Mouse (Mus musculus) gastrocnemius, adult 2 months (tissue): ENCODE data around the gene E2f4. TPM values are rescaled to one million over a fixed set of nuclear protein-coding genes. Genes with fewer than 3 reads are reported as not detected.
"Not testable (repeated sequence)": the region's sequence is repeated elsewhere in the genome, so short reads cannot be mapped to it uniquely, and the experiment has no call there.

Source experiments
- DNase-seq: peaks from one replicate; pipeline ENCODE4 v3.0.0; 2022
- H3K27ac ChIP-seq: fragments of 200-600 bp; 2 replicates; pipeline ENCODE4 v1.8.1; 2022; ENCODE audit warnings: mild to moderate bottlenecking
- H3K4me3 ChIP-seq: fragments of 200-600 bp; 2 replicates; pipeline ENCODE4 v1.8.1; 2022; ENCODE audit warnings: mild to moderate bottlenecking, moderate library complexity
- CTCF ChIP-seq: fragments of 200-600 bp; IDR thresholded peaks from 2 replicates; pipeline ENCODE4 v1.8.1; 2022; ENCODE audit warnings: antibody characterized with exemption, mild to moderate bottlenecking, moderate library complexity
- intact Hi-C: fragments of 180-260 bp; cut with DNase I; formaldehyde crosslinking; loops from one replicate; pipeline ENCODE4 v1.15.1; 2025
- total RNA-seq, 2 experiments: library from RNA; stranded (reverse); gene quantifications; 2 replicates each; pipeline ENCODE4 v1.2.3; 2021

Gene E2f4
- total RNA-seq, 2 experiments from 2014 or later, result 26.8 to 29.7 TPM

DNA sequence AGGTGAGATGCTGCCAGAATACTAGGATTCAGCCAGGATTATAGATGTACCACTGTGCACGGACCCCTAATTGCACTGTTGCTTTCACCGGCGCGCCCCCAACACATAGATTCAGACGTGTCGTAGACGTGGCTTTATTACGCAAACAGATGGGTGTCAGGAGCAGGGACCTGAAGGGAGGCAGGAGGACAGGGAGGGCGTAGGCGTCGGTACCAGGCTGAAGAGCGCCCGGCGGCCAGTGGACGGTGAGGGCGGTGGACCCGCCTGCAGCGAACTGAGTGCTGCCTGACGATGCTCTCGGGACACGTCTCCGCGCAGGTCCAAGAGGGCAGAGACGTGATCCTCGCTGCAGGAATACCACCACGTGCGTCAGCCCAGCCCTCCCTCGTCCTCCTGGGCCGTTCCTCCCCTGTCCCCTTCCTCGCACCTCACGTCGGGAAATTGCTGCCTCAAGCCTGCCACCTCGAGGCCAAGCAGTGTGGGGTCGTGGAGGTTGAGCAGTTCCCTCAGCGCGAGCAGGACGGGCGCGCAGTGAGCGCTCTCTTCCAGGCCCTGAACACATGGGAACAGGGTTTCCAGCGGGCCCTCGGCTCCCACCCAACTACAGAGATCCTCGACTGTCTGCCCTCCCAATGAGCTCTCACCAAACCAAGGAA lies 7.5 kb upstream of the E2f4 start, which contains the start of gene 4931428F04Rik:
Gene 4931428F04Rik (minus strand): TSS at position 60 of the 656 bp plus-strand sequence.
- TF ChIP-seq CTCF, result peak; percentile 43
- Histone ChIP-seq H3K4me3 (peak within 1 kb of the TSS; percentile 78), H3K27ac (peak within 1 kb of the TSS; percentile 78)
- DNase-seq, result peak; percentile 64
- intact Hi-C loops, result no loop called here

DNA sequence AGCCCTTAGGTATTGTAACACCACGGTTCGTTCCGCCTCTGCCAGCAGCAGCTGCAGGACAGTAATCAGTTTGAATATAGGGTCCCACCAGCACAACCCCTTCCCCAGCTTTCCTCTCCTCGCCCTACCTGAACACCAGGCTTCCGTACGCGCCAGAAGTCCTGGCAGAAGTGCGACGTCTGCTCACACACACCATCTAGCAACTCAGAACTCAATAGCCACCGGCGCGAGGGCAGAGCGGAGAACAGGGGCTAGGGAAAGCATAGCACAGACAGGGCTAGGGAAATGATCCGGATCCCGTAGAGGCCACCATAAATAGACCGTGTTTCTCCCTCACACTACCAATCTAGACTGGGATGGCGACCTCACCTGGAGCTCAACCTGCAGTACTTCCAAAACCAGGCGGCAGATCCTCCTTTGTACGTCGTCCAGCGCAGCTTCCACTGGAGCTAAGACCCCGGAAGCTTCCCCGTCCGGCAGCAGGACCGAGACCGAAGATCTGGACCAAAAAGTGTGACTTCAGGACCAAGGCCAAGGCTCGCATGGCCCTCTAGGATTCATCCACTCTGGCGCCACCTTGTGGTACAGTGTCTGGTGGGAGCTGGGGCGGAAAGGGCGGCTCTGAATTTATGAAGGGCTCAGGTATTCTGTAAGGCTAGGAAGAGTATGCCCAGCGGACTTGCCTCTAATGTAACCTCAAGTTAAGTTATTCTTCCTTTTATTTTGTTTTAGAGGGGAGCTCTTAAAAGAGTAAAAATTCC lies 6.7 kb upstream of the E2f4 start:
- peak overlapping the region; percentile 78 for H3K4me3 ChIP-seq
- peak; percentile 99 for TF ChIP-seq CTCF
- intact Hi-C loops, result no loop called here
- no peak overlapping the region for H3K27ac ChIP-seq
- peak; percentile 93 for DNase-seq

DNA sequence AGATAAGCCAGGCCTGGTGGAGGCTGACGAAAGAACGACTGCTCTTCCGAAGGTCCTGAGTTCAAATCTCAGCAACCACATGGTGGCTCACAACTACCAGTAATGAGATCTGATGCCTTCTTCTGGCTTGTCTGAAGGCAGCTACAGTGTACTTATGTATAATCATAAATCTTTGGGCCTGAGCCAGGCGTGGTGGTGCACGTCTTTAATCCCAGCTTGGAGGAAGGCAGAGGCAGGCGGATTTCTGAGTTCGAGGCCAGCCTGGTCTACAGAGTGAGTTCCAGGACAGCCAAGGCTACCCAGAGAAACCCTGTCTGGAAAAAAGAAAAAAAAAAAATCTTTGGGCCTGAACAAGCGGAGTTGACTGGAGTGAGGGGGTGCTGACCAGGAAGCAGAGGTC lies 6.1 kb upstream of the E2f4 start:
- intact Hi-C loops, H3K27ac ChIP-seq, H3K4me3 ChIP-seq, DNase-seq: not testable (repeated sequence)

DNA sequence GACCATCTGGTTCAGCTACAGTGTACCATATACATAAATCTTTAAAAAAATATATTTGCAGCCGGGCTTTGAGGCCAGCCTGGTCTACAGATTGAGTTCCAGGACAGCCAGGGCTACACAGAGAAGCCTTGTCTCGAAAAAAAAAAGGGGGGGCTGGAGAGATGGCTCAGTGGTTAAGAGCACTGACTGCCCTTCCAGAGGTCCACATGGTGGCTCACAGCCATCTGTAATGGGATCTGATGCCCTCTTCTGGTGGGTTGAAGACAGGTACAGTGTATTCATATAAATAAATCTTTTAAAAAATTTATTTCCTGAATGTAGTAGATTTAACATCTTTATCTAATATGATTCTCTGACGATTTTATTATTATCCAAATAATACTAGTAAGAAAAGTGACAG lies 5.7 kb upstream of the E2f4 start:
- H3K27ac ChIP-seq, intact Hi-C loops, H3K4me3 ChIP-seq, DNase-seq: not testable (repeated sequence)
- peak; percentile 20; the same call in 1 of the 2 replicates for TF ChIP-seq CTCF

DNA sequence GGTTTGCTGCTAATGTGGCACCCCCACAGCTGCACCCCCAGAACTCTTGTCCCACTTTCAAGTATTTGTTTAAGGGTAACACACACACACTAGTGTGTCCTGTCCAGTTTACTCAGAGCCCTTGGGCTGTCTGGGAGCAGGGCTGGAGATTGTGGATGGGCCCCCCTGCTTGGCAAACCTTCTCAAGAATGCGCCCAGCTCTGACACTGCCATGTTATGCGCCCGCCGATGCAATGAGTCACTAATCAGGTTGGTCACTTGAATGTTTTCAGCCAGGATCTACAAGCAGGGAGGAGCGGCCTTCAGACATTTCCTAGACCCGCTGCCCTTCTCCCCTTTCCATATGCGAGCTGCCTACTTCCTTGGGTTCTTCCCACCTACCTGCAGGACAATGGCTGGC lies 5.0 kb upstream of the E2f4 start:
- TF ChIP-seq CTCF, result no peak
- no peak overlapping the region for H3K27ac ChIP-seq
- intact Hi-C loops, result no loop called here
- no peak for DNase-seq
- no peak overlapping the region for H3K4me3 ChIP-seq

- intact Hi-C loops, result no loop called here
- no peak overlapping the region for H3K27ac ChIP-seq
- TF ChIP-seq CTCF, result no peak
- DNase-seq, result no peak
- H3K4me3 ChIP-seq, result no peak overlapping the region
Measured at GRCm38 (mm10) chr8:105293405-105293804, 4.1 kb upstream of the E2f4 start.

DNA sequence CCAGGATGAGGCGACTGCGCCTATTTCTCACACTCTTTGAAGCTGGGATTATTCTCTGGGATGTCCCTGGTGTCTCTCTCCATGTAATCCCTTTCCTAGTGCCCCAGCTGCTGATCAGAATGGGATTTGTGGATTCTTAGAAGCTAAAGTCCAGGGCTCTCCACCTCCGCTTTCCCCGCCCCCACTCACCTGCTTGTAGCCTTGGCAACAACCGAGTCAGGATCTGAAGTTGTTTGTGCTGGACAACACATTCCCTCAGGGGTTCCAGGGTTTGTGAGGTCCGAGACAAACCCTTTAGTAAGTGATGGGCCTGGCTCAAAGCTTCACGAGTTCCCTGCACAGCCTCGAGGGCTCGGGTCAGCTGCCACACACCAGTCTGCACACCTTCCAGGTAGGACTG lies 2.7 kb upstream of the E2f4 start:
- intact Hi-C loops, result no loop called here
- no peak for DNase-seq
- H3K4me3 ChIP-seq, result peak overlapping the region; percentile 61
- no peak for TF ChIP-seq CTCF
- H3K27ac ChIP-seq, result peak overlapping the region; percentile 91; the same call in 1 of the 2 replicates

GRCm38 (mm10) chr8:105295256-105295655 lies 2.2 kb upstream of the E2f4 start:
- DNase-seq, result no peak
- intact Hi-C loops, result no loop called here
- peak overlapping the region; percentile 91 for H3K27ac ChIP-seq
- TF ChIP-seq CTCF, result no peak
- peak overlapping the region; percentile 61 for H3K4me3 ChIP-seq

- no peak for TF ChIP-seq CTCF
- peak within 1 kb of the TSS; percentile 91 for H3K27ac ChIP-seq
- intact Hi-C loops, result no loop called here
- no peak for DNase-seq
- H3K4me3 ChIP-seq, result peak within 1 kb of the TSS; percentile 99
Measured at GRCm38 (mm10) chr8:105295895-105296573, 1.4 kb upstream of the E2f4 start, which contains the start of gene Exoc3l. TSS of gene Exoc3l (minus strand) at chr8:105296101.

- TF ChIP-seq CTCF, result no peak
- H3K4me3 ChIP-seq, result peak overlapping the region; percentile 99
- peak overlapping the region; percentile 91 for H3K27ac ChIP-seq
- DNase-seq, result peak; percentile 31
- intact Hi-C loops, result loop anchor here (2.0 kb wide), 1 partner anchor 28 kb away; the partner anchor contains the start of genes Lrrc29 and Tmem208
Measured at GRCm38 (mm10) chr8:105298351-105299252, 1.1 kb downstream of the E2f4 start.

GRCm38 (mm10) chr8:105299962-105300361 lies 2.5 kb downstream of the E2f4 start:
- Histone ChIP-seq H3K4me3 (no peak overlapping the region), H3K27ac (no peak overlapping the region)
- intact Hi-C loops, result loop anchor here (2.0 kb wide), 1 partner anchor 27 kb away; the partner anchor contains the start of genes Lrrc29 and Tmem208
- DNase-seq, result peak; percentile 27
- TF ChIP-seq CTCF, result no peak

GRCm38 (mm10) chr8:105303396-105303795 lies 5.9 kb downstream of the E2f4 start:
- intact Hi-C loops, result no loop called here
- Histone ChIP-seq H3K27ac (no peak overlapping the region), H3K4me3 (no peak overlapping the region)
- peak; percentile 11 for DNase-seq
- TF ChIP-seq CTCF, result no peak
